Mouse (Mus musculus) hindbrain, embryonic 16.5 days (tissue): Measurements from ENCODE around the gene 1700012B07Rik. TPM values are rescaled to one million over a fixed set of nuclear protein-coding genes. Genes with fewer than 3 reads are reported as not detected.

Experiments used
- ATAC-seq: fragments of 200-750 bp; cut with Nextera tagmentation; 2 replicates; pipeline ENCODE4 v1.8.0; 2017; ENCODE audit warnings: moderate TSS enrichment, moderate library complexity
- H3K27ac ChIP-seq: fragments of 300-500 bp; sonication (generic); 2 replicates; pipeline ENCODE4 v1.5.1; 2014; ENCODE audit warnings: low read depth, mild to moderate bottlenecking, control low read depth, low read length, moderate library complexity
- H3K27me3 ChIP-seq: fragments of 300-500 bp; sonication (generic); replicated peaks from 2 replicates; pipeline ENCODE4 v1.6.1; 2014; ENCODE audit warnings: low read length; ENCODE audit not compliant: control insufficient read depth, insufficient read depth
- H3K36me3 ChIP-seq: fragments of 300-500 bp; sonication (generic); 2 replicates; pipeline ENCODE4 v1.6.1; 2014; ENCODE audit warnings: mild to moderate bottlenecking, low read length, moderate library complexity, mixed read lengths; ENCODE audit not compliant: control insufficient read depth, insufficient read depth
- H3K4me1 ChIP-seq: fragments of 300-500 bp; sonication (generic); 2 replicates; pipeline ENCODE4 v1.6.1; 2014; ENCODE audit warnings: low read depth, low read length; ENCODE audit not compliant: control insufficient read depth, insufficient read depth
- H3K4me2 ChIP-seq: fragments of 300-500 bp; sonication (generic); 2 replicates; pipeline ENCODE4 v1.6.1; 2014; ENCODE audit warnings: mild to moderate bottlenecking, low read length, control low read depth, moderate library complexity
- H3K4me3 ChIP-seq: fragments of 300-500 bp; sonication (generic); 2 replicates; pipeline ENCODE4 v1.5.1; 2014; ENCODE audit warnings: mild to moderate bottlenecking, low read length, control low read depth, moderate library complexity
- H3K9ac ChIP-seq: fragments of 300-500 bp; sonication (generic); 2 replicates; pipeline ENCODE4 v1.6.1; 2014; ENCODE audit warnings: low read depth, mild to moderate bottlenecking, control low read depth, low read length, moderate library complexity
- H3K9me3 ChIP-seq: fragments of 300-500 bp; sonication (generic); 2 replicates; pipeline ENCODE4 v1.6.1; 2014; ENCODE audit warnings: mild to moderate bottlenecking, low read length, moderate library complexity; ENCODE audit not compliant: control insufficient read depth
- WGBS: fragments of 180-500 bp; shearing (Covaris S2); extraction: QIAGEN DNeasy Blood & Tissue Kit; methylation state at CpG from one replicate; pipeline ENCODE4 v1.1.7; 2014; 5-methylcytosine and 5-hydroxymethylcytosine counted together
- polyA plus RNA-seq: library from polyadenylated mRNA; unstranded; fragments of >200 nt; fragmentation: Nextera tagmentation; extraction: Ambion mirVana; gene quantifications from 2 replicates; pipeline ENCODE4 v1.2.1, GENCODE M21; 2015

Gene 1700012B07Rik
- polyA plus RNA-seq: not detected in 2 replicates

- H3K4me3 ChIP-seq: no peak within 1 kb of the TSS
- no peak within 1 kb of the TSS for H3K4me2 ChIP-seq
- no peak within 1 kb of the TSS for H3K27ac ChIP-seq
- H3K9ac ChIP-seq: no peak within 1 kb of the TSS
- ATAC-seq: no peak
- H3K9me3 ChIP-seq: no peaks in the 10 kb centered on the region
- WGBS: 90% methylated on average over 4 of the region's 4 CpGs
- H3K4me1 ChIP-seq: no peaks in the 10 kb centered on the region
- H3K27me3 ChIP-seq: no peaks in the 10 kb centered on the region
- no peaks in the 10 kb centered on the region for H3K36me3 ChIP-seq
Measured at GRCm38 (mm10) chr11:109827946-109828345, at the start of gene 1700012B07Rik. Gene 1700012B07Rik, minus strand, starts transcription at chr11:109828046.

GRCm38 (mm10) chr11:109876767-109877166, 48.9 kb upstream of the 1700012B07Rik start:
- ATAC-seq: no peak
- 83% methylated on average over 9 of the region's 9 CpGs for WGBS
- H3K36me3 ChIP-seq: no peaks in the 10 kb centered on the region
- H3K9ac ChIP-seq: no peak overlapping the region
- H3K9me3 ChIP-seq: no peaks in the 10 kb centered on the region
- H3K4me1 ChIP-seq: no peaks in the 10 kb centered on the region
- H3K4me3 ChIP-seq: no peak overlapping the region
- no peak overlapping the region for H3K27ac ChIP-seq
- H3K27me3 ChIP-seq: no peaks in the 10 kb centered on the region
- H3K4me2 ChIP-seq: no peak overlapping the region

- Histone ChIP-seq H3K27me3 (no peaks in the 10 kb centered on the region), H3K9me3 (no peaks in the 10 kb centered on the region), H3K9ac (no peak overlapping the region), H3K27ac (no peak overlapping the region), H3K36me3 (no peaks in the 10 kb centered on the region), H3K4me1 (no peaks in the 10 kb centered on the region), H3K4me2 (no peak overlapping the region), H3K4me3 (no peak overlapping the region)
- WGBS: 80% methylated on average over 3 of the region's 3 CpGs
- no peak for ATAC-seq
Measured at GRCm38 (mm10) chr11:109875834-109876233, 48.0 kb upstream of the 1700012B07Rik start.

- Histone ChIP-seq H3K4me1 (no peaks in the 10 kb centered on the region), H3K27me3 (no peaks in the 10 kb centered on the region), H3K9ac (no peak overlapping the region), H3K36me3 (no peaks in the 10 kb centered on the region), H3K4me2 (no peak overlapping the region), H3K4me3 (no peak overlapping the region), H3K9me3 (no peaks in the 10 kb centered on the region), H3K27ac (no peak overlapping the region)
- 95% methylated on average over 1 of the region's 1 CpGs for WGBS
- ATAC-seq: no peak
Measured at GRCm38 (mm10) chr11:109875525-109875802, 47.6 kb upstream of the 1700012B07Rik start.

GRCm38 (mm10) chr11:109874651-109875524, 47.0 kb upstream of the 1700012B07Rik start:
- Histone ChIP-seq H3K27me3 (no peaks in the 10 kb centered on the region), H3K9me3 (no peaks in the 10 kb centered on the region), H3K36me3 (no peaks in the 10 kb centered on the region), H3K4me1 (no peaks in the 10 kb centered on the region), H3K9ac (no peak overlapping the region), H3K4me3 (no peak overlapping the region), H3K27ac (no peak overlapping the region), H3K4me2 (no peak overlapping the region)
- WGBS: 81% methylated on average over 11 of the region's 11 CpGs
- no peak for ATAC-seq

- no peaks in the 10 kb centered on the region for H3K27me3 ChIP-seq
- no peaks in the 10 kb centered on the region for H3K9me3 ChIP-seq
- H3K4me1 ChIP-seq: no peaks in the 10 kb centered on the region
- no peak for ATAC-seq
- H3K4me2 ChIP-seq: no peak overlapping the region
- H3K9ac ChIP-seq: no peak overlapping the region
- no peak overlapping the region for H3K27ac ChIP-seq
- 84% methylated on average over 22 of the region's 22 CpGs for WGBS
- no peaks in the 10 kb centered on the region for H3K36me3 ChIP-seq
- no peak overlapping the region for H3K4me3 ChIP-seq
Measured at GRCm38 (mm10) chr11:109873852-109874610, 46.2 kb upstream of the 1700012B07Rik start.

- H3K36me3 ChIP-seq: no peaks in the 10 kb centered on the region
- no peak overlapping the region for H3K4me2 ChIP-seq
- H3K9me3 ChIP-seq: no peaks in the 10 kb centered on the region
- 48% methylated on average over 9 of the region's 9 CpGs for WGBS
- no peak overlapping the region for H3K9ac ChIP-seq
- no peak overlapping the region for H3K4me3 ChIP-seq
- no peaks in the 10 kb centered on the region for H3K4me1 ChIP-seq
- ATAC-seq: no peak
- H3K27ac ChIP-seq: no peak overlapping the region
- no peaks in the 10 kb centered on the region for H3K27me3 ChIP-seq
Measured at GRCm38 (mm10) chr11:109873161-109873775, 45.4 kb upstream of the 1700012B07Rik start.

- Histone ChIP-seq H3K27ac (no peak overlapping the region), H3K4me1 (no peaks in the 10 kb centered on the region), H3K4me3 (no peak overlapping the region), H3K9me3 (no peaks in the 10 kb centered on the region), H3K36me3 (no peaks in the 10 kb centered on the region), H3K4me2 (no peak overlapping the region), H3K27me3 (no peaks in the 10 kb centered on the region), H3K9ac (no peak overlapping the region)
- WGBS: 80% methylated on average over 3 of the region's 3 CpGs
- no peak for ATAC-seq
Measured at GRCm38 (mm10) chr11:109872674-109873073, 44.8 kb upstream of the 1700012B07Rik start.

- no peak for ATAC-seq
- 88% methylated on average over 10 of the region's 10 CpGs for WGBS
Measured at GRCm38 (mm10) chr11:109872056-109872455, 44.2 kb upstream of the 1700012B07Rik start.

More at GRCm38 (mm10) chr11:109872056-109872455, 44.2 kb upstream of the 1700012B07Rik start:
- Histone ChIP-seq H3K36me3 (no peaks in the 10 kb centered on the region), H3K4me2 (no peak overlapping the region), H3K4me1 (no peaks in the 10 kb centered on the region), H3K9me3 (no peaks in the 10 kb centered on the region), H3K27me3 (no peaks in the 10 kb centered on the region), H3K4me3 (no peak overlapping the region), H3K9ac (no peak overlapping the region), H3K27ac (no peak overlapping the region)
